Mouse (Mus musculus): ENCODE data around the gene Flnc.

DNA sequence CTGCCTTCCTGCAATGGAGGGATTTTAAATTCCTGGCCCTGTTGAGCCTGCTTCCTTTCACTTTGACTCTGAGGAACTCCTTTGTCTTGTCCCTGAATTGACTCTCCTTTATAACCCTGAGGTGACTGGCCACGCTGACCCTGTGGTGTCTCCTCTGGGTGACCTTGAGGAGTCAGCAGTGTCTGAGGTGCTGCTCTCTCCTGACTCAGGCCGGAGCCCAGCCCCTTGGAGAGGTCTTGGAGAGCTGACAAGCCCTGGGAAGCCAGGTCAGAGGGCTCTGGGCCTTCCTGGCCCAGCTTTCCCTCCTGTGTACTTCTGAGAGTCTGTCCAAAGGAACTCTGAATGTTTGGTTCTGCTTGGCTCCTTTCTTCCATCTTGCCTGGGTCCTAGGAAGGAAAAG, 41.7 kb downstream of the Flnc start:
- no peak for TF ChIP-seq POLR2A (IDR thresholded peaks at IDR 0.05; ENCODE audit: extremely low read depth, insufficient read depth, low read length)
- no peak for TF ChIP-seq CTCF (IDR thresholded peaks at IDR 0.05; ENCODE audit: extremely low read depth, insufficient read depth, low read length)
